Comparison of ENCODE assay signal across 15 mouse cellular contexts in the genomic region with DNA sequence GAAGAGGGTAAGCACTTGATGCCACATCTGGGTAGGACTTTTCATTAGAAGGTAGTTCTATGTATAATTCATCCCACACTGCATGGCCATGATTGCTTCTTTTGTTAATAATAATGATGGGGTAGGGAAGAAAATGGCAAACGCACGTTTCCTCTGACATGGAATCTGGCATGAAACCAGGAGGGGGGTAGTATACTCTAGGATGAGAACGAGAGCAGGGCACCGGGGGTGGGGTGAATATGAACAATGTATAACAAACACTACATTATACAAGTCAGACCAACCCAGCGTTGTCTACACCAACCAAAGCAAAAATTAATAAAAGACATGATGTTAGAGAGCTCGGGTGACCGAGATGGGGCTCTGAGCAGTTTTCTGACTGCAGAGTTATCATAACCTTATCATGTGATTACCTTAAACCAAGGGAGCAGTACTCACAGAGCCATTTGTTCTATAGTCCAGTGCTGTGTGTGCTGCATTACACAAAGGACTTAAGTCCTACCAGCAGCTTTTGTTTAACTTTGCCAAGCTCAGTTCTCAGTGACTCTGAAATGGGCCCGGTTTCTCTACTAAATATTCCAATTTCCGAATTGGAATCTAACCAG. TPM values are rescaled to one million over a fixed set of nuclear protein-coding genes. Genes with fewer than 3 reads are reported as not detected.
DNase-seq lines count a peak whose midpoint lies in the region; ATAC-seq lines count a peak whose summit lies in the region.
"Had no signal": no experiment of that assay in that cellular context is flagged by ENCODE, and none has a peak within 500 bp of the region (broad histone marks: within the 10 kb centered on the region; RNA-seq: fewer than 3 reads in every experiment).

No protein-coding gene starts in this region.

- DNase-seq in embryonic facial prominence, embryonic 14.5 days (ENCODE audit: low spot score): no peak
- no peak for DNase-seq in embryonic facial prominence, embryonic 10.5 days (ENCODE audit: low spot score)
- DNase-seq in midbrain, embryonic 14.5 days: no peak
- DNase-seq in urinary bladder, postnatal 4 days (ENCODE audit: low spot score in 2 of 2): no peak
- DNase-seq: adrenal gland, adult 8-10 months; cerebellum, postnatal 14 days; kidney, postnatal 10 days; left cerebral cortex, postnatal 4 days; lung, postnatal 36 days had no signal

- no peak overlapping the region for H3K4me3 ChIP-seq in embryonic facial prominence, embryonic 14.5 days (ENCODE audit: low read depth, low read length)
- no peak overlapping the region for H3K4me3 ChIP-seq in embryonic facial prominence, embryonic 10.5 days
- no peak overlapping the region for H3K4me3 ChIP-seq in kidney, embryonic 15.5 days (replicated peaks)
- H3K4me3 ChIP-seq in kidney, embryonic 16.5 days (ENCODE audit: low read length): no peak overlapping the region
- no peak overlapping the region for H3K4me3 ChIP-seq in forebrain, embryonic 13.5 days
- H3K4me3 ChIP-seq in midbrain, embryonic 14.5 days (replicated peaks; ENCODE audit: low read depth, low read length): no peak overlapping the region
- H3K4me3 ChIP-seq: embryonic facial prominence, embryonic 12.5 days had no signal

- ATAC-seq in embryonic facial prominence, embryonic 14.5 days (ENCODE audit: low read depth): no peak
- ATAC-seq in kidney, embryonic 15.5 days (replicated peaks; ENCODE audit: low FRiP score): no peak
- ATAC-seq in kidney, embryonic 16.5 days (ENCODE audit: low FRiP score, low TSS enrichment): no peak
- peak; percentile 82 for ATAC-seq in forebrain, embryonic 13.5 days
- no peak for ATAC-seq in midbrain, embryonic 14.5 days (ENCODE audit: low FRiP score, low TSS enrichment)
- no peak for ATAC-seq in megakaryocyte-erythroid progenitor cell, adult 5-6 weeks (replicated peaks; ENCODE audit: low FRiP score, low TSS enrichment, poor library complexity, severe bottlenecking)

- H3K4me2 ChIP-seq in embryonic facial prominence, embryonic 14.5 days (ENCODE audit: low read depth, low read length): no peak overlapping the region
- H3K4me2 ChIP-seq in kidney, embryonic 15.5 days: no peak overlapping the region
- no peak overlapping the region for H3K4me2 ChIP-seq in kidney, embryonic 16.5 days (replicated peaks; ENCODE audit: low read depth, low read length)
- H3K4me2 ChIP-seq in forebrain, embryonic 13.5 days: no peak overlapping the region
- no peak overlapping the region for H3K4me2 ChIP-seq in midbrain, embryonic 14.5 days (ENCODE audit: low read length)
- H3K4me2 ChIP-seq: embryonic facial prominence, embryonic 12.5 days; hindbrain, embryonic 14.5 days had no signal

- H3K9ac ChIP-seq in embryonic facial prominence, embryonic 14.5 days (ENCODE audit: low read depth, low read length): no peak overlapping the region
- H3K9ac ChIP-seq in kidney, embryonic 15.5 days: no peak overlapping the region
- no peak overlapping the region for H3K9ac ChIP-seq in kidney, embryonic 16.5 days (replicated peaks; ENCODE audit: low read length)
- no peak overlapping the region for H3K9ac ChIP-seq in forebrain, embryonic 13.5 days
- H3K9ac ChIP-seq in midbrain, embryonic 14.5 days (replicated peaks; ENCODE audit: low read length): no peak overlapping the region
- H3K9ac ChIP-seq: embryonic facial prominence, embryonic 12.5 days; hindbrain, embryonic 14.5 days had no signal

- peaks cover 8% of the 10 kb centered on the region; the same call in 1 of the 2 replicates for H3K4me1 ChIP-seq in embryonic facial prominence, embryonic 14.5 days (ENCODE audit: control insufficient read depth, insufficient read depth, low read length)
- H3K4me1 ChIP-seq in embryonic facial prominence, embryonic 10.5 days: peaks cover 2% of the 10 kb centered on the region; the same call in 1 of the 2 replicates
- H3K4me1 ChIP-seq in kidney, embryonic 15.5 days: peaks cover 17% of the 10 kb centered on the region
- H3K4me1 ChIP-seq in kidney, embryonic 16.5 days (ENCODE audit: insufficient read depth, low read length): peaks cover 11% of the 10 kb centered on the region
- H3K4me1 ChIP-seq in forebrain, embryonic 13.5 days: peaks cover 28% of the 10 kb centered on the region
- H3K4me1 ChIP-seq in midbrain, embryonic 14.5 days (ENCODE audit: control insufficient read depth, insufficient read depth, low read length): peaks cover 7% of the 10 kb centered on the region

- H3K36me3 ChIP-seq in embryonic facial prominence, embryonic 14.5 days (ENCODE audit: control insufficient read depth, insufficient read depth, low read length): no peaks in the 10 kb centered on the region
- peaks cover 28% of the 10 kb centered on the region for H3K36me3 ChIP-seq in embryonic facial prominence, embryonic 10.5 days (replicated peaks)
- H3K36me3 ChIP-seq in kidney, embryonic 15.5 days: 0 out of 2 replicates have a peak, but pooled peaks cover 3% of the 10 kb centered on the region
- no peaks in the 10 kb centered on the region; the same call in 1 of the 2 replicates for H3K36me3 ChIP-seq in kidney, embryonic 16.5 days (ENCODE audit: insufficient read depth, low read length)
- 0 out of 2 replicates have a peak, but pooled peaks cover 3% of the 10 kb centered on the region for H3K36me3 ChIP-seq in forebrain, embryonic 13.5 days (ENCODE audit: poor library complexity, severe bottlenecking)
- H3K36me3 ChIP-seq in midbrain, embryonic 14.5 days (ENCODE audit: control insufficient read depth, insufficient read depth, low read length): no peaks in the 10 kb centered on the region
- H3K36me3 ChIP-seq: embryonic facial prominence, embryonic 12.5 days had no signal

- H3K27me3 ChIP-seq in embryonic facial prominence, embryonic 14.5 days (replicated peaks; ENCODE audit: control insufficient read depth, insufficient read depth, low read length): no peaks in the 10 kb centered on the region
- H3K27me3 ChIP-seq in embryonic facial prominence, embryonic 10.5 days (replicated peaks; ENCODE audit: low read depth, poor library complexity, severe bottlenecking): no peaks in the 10 kb centered on the region
- no peaks in the 10 kb centered on the region for H3K27me3 ChIP-seq in kidney, embryonic 15.5 days
- H3K27me3 ChIP-seq in kidney, embryonic 16.5 days (ENCODE audit: insufficient read depth, low read length): no peaks in the 10 kb centered on the region
- H3K27me3 ChIP-seq in forebrain, embryonic 13.5 days: no peaks in the 10 kb centered on the region
- H3K27me3 ChIP-seq in midbrain, embryonic 14.5 days (ENCODE audit: control insufficient read depth, insufficient read depth, low read length): no peaks in the 10 kb centered on the region
- H3K27me3 ChIP-seq: embryonic facial prominence, embryonic 12.5 days had no signal

- WGBS in embryonic facial prominence, embryonic 14.5 days: 67% methylated on average over 9 of the region's 9 CpGs
- WGBS in embryonic facial prominence, embryonic 10.5 days: 90% methylated on average over 9 of the region's 9 CpGs
- WGBS in kidney, embryonic 15.5 days: 81% methylated on average over 9 of the region's 9 CpGs
- 85% methylated on average over 9 of the region's 9 CpGs for WGBS in kidney, embryonic 16.5 days
- WGBS in forebrain, embryonic 13.5 days: 57% methylated on average over 9 of the region's 9 CpGs
- 75% methylated on average over 9 of the region's 9 CpGs for WGBS in midbrain, embryonic 14.5 days

- no peaks in the 10 kb centered on the region for H3K9me3 ChIP-seq in embryonic facial prominence, embryonic 14.5 days (ENCODE audit: control insufficient read depth, low read length)
- no peaks in the 10 kb centered on the region for H3K9me3 ChIP-seq in embryonic facial prominence, embryonic 10.5 days
- no peaks in the 10 kb centered on the region for H3K9me3 ChIP-seq in kidney, embryonic 15.5 days (replicated peaks)
- peaks cover 3% of the 10 kb centered on the region; the same call in 1 of the 2 replicates for H3K9me3 ChIP-seq in kidney, embryonic 16.5 days (ENCODE audit: low read length)
- H3K9me3 ChIP-seq in forebrain, embryonic 13.5 days (replicated peaks): no peaks in the 10 kb centered on the region
- no peaks in the 10 kb centered on the region for H3K9me3 ChIP-seq in midbrain, embryonic 14.5 days (ENCODE audit: control insufficient read depth, low read length)
- H3K9me3 ChIP-seq: embryonic facial prominence, embryonic 12.5 days had no signal

- peak overlapping the region; percentile 44 for H3K27ac ChIP-seq in embryonic facial prominence, embryonic 14.5 days (replicated peaks; ENCODE audit: low read depth, low read length)
- no peak overlapping the region for H3K27ac ChIP-seq in embryonic facial prominence, embryonic 10.5 days (replicated peaks)
- peak overlapping the region; percentile 41; the same call in 1 of the 2 replicates for H3K27ac ChIP-seq in kidney, embryonic 15.5 days
- no peak overlapping the region for H3K27ac ChIP-seq in kidney, embryonic 16.5 days (ENCODE audit: low read length)
- peak overlapping the region; percentile 71 for H3K27ac ChIP-seq in forebrain, embryonic 13.5 days
- 0 out of 2 replicates have a peak overlapping the region, but pooled peaks have one; percentile 14 for H3K27ac ChIP-seq in midbrain, embryonic 14.5 days (replicated peaks; ENCODE audit: low read depth, low read length)
- H3K27ac ChIP-seq: embryonic facial prominence, embryonic 12.5 days; hindbrain, embryonic 14.5 days had no signal

RNA-seq across cellular contexts. Expression of a gene that starts 55.2 kb away (rescaled TPM):
- 34.4 and 36.6 TPM in 2 replicates for polyA plus RNA-seq in embryonic facial prominence, embryonic 14.5 days (2014; fragmentation: Nextera tagmentation; extraction: Ambion mirVana)
- 12.5 and 13.4 TPM in 2 replicates for polyA plus RNA-seq in embryonic facial prominence, embryonic 10.5 days (2016; fragmentation: Nextera tagmentation; extraction: Ambion mirVana)
- polyA plus RNA-seq in kidney, embryonic 15.5 days (2015; fragmentation: Nextera tagmentation; extraction: Ambion mirVana): 15.8 and 16.1 TPM in 2 replicates
- 13.4 and 13.9 TPM in 2 replicates for polyA plus RNA-seq in kidney, embryonic 16.5 days (2015; fragmentation: Nextera tagmentation; extraction: Ambion mirVana)
- 14.2 and 14.5 TPM in 2 replicates for polyA plus RNA-seq in forebrain, embryonic 13.5 days (2015; fragmentation: Nextera tagmentation; extraction: Ambion mirVana)
- 14.0 and 16.0 TPM in 2 replicates for polyA plus RNA-seq in midbrain, embryonic 14.5 days (2014; fragmentation: Nextera tagmentation; extraction: Ambion mirVana)
- total RNA-seq in megakaryocyte-erythroid progenitor cell, adult 5-6 weeks (2014; fragmentation: Nextera tagmentation): 11.4 and 14.8 TPM in 2 replicates
- total RNA-seq in megakaryocyte-erythroid progenitor cell, adult 5-6 weeks (2017): 14.4 and 26.4 TPM in 2 replicates

Comparison
In these comparisons a context has a peak if more than half of its experiments do, and no peak if none do; other contexts are left out.
1. H3K27ac ChIP-seq: peak in embryonic facial prominence, embryonic 14.5 days (single experiment), kidney, embryonic 15.5 days (single experiment), forebrain, embryonic 13.5 days (single experiment) and midbrain, embryonic 14.5 days (single experiment); none in embryonic facial prominence, embryonic 10.5 days (single experiment) and kidney, embryonic 16.5 days (single experiment).